Mouse (Mus musculus) stomach, postnatal 0 days (tissue): ENCODE results near the gene Ankrd23.

ENCODE experiments used
- CTCF ChIP-seq: IDR thresholded peaks from 2 replicates; pipeline ENCODE4 v1.5.1; 2016; ENCODE audit warnings: antibody characterized with exemption, low read depth, mild to moderate bottlenecking, moderate library complexity
- EP300 ChIP-seq: optimal IDR thresholded peaks from 2 replicates; pipeline ENCODE3; 2016; ENCODE audit warnings: antibody characterized with exemption

GRCm38 (mm10) chr1:36496719-36497118, 40.0 kb downstream of the Ankrd23 start:
- peak; percentile 64 for TF ChIP-seq CTCF
- no peak for TF ChIP-seq EP300
